Mouse (Mus musculus): ENCODE data around the gene BC100530.
"Not testable (repeated sequence)": the region's sequence is repeated elsewhere in the genome, so short reads cannot be mapped to it uniquely, and the experiment has no call there.

The BC100530 gene

DNA sequence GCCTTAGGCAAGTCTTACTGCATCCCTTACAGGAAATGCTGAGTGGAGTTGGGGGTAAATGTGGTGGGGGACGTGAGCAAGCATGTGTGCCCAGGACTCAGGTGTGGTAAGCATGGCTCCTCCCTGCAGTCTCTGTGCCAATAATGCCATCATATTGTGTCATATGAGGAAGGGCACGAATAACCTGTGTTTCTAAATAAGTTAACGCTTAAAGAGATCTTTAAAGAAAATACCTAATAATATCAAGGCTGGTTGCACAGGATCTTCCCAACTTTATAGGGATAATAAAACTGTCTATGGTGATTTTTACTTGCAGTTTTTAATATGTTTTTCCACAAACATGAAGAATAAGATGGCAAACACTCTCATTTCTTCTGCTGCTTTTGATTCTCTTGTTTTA is at the start of gene BC100530:
Gene BC100530 (minus strand): TSS at position 101 of the 400 bp plus-strand sequence.
- DNase-seq (ENCODE audit: low read depth, low spot score): not testable (repeated sequence)

DNA sequence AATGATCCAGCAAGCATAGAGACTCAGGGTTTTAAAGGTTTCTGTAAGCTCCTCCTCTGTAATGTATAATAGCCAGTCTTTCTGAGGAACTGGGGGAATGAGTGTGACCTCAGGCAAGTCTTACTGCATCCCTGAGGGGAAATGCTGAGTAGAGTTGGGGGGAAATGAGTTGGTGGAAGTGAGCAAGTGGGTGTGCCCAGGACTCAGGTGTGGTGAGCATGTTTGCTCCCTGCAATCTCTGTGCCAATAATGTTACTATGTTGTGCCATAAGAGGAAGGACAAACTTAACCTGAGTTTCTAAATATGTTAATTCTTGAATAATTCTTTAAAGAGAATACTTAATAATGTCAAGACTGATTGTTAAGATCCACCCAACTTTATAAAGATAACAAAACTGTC is 40.8 kb upstream of the BC100530 start, which contains the start of gene Stfa2:
Gene Stfa2 (minus strand): TSS at position 101 of the 400 bp plus-strand sequence.
- DNase-seq (ENCODE audit: low read depth, low spot score): no peak

DNA sequence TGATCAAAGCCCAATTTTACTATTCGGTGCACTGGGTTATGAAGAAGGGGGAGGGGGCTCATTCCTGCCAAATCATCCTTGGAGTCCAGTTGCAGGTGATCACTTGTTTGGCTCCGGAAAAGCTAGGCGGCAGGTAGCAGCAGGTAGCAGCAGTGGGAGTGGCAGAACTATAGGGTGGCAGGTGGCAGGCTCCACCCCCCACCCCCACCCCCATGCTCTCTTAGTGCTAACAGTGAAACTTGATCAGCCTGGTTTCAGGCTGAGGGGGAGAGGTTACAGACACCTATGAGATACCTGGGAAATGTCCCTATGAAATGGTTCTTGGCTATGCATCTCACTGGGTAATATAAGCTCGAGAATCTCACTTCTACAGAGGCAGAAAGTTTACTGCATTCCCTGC is 21.5 kb upstream of the BC100530 start:
- no peak for DNase-seq (ENCODE audit: low read depth, low spot score)

DNA sequence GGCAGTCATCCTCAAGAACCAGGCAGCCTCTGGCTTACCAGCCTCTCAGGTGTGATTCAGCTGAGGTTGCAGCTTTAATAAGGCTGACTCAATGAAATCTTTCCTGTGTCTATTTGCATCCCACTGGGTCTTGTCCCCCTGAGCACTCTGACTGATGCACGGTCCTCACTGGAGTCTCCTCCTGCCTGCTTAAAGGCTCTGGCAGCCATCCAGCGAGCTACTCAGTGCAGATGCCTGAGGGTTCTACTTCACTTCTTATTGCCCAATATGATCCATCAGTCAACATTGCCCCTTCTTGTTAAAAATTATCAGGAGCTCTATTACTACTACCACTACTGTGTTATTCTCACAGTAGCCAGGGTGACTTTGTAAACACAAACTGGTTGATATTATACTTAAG is 30.4 kb downstream of the BC100530 start:
- peak; percentile 4 for DNase-seq (ENCODE audit: low read depth, low spot score)

DNA sequence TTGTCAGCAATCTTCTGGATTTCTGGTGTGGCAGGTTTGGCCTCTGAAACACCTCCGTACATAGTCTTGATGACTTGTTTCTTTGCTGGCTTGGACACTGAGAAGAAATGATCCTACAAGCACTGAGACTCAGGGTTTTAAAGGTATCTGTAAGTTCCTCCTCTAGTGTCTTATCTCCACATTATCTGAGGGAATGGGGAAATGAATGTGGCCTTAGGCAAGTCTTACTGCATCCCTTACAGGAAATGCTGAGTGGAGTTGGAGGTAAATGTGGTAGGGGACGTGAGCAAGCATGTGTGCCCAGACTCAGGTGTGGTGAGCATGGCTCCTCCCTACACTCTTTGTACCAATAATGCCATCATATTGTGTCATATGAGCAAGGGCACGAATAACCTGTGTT is 33.3 kb downstream of the BC100530 start, which contains the start of gene BC117090:
Gene BC117090 (minus strand): TSS at position 101 of the 400 bp plus-strand sequence.
- no peak for DNase-seq (ENCODE audit: low read depth, low spot score)

DNA sequence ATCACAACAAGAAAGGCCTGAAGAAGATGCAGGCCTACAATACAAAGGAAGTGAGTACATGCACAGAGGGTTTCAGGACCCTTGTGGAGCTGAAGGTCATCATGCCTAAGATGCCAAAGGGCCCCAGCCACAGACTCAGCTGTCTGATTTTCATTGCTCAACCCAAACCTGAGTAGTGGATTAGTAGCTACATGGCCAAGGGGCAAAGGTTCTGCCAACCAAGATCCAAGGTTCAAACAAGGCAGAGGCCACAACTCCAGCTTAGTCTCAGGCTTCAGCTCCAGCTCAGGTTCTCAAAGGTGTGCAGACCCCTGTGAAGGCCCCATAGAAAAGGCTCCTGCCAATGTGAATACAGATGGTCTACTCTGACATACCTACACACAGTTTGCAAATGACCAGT is 48.3 kb downstream of the BC100530 start:
- DNase-seq (ENCODE audit: low read depth, low spot score): no peak

DNA sequence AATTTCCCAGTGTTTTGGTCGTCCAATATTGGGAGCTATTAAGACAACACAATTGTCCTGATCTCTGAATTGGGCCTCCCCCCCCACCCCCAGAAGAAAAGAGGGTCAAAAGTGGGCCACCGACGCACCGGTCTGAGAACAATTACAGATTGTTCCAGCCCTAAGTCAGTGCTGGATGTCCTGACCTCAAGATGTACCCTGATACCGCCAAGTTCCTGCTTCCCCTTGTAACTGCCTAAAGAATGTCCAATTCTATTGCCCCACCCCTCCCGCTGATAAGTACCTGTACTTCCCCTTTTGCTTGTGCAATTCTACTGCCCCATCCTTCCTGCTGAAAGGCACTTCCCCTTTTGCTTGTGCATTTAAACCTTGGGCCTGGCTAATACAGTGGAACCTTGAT is 51.4 kb downstream of the BC100530 start:
- DNase-seq (ENCODE audit: low read depth, low spot score): not testable (repeated sequence)
